Mouse (Mus musculus): ENCODE results near the gene E2f6. TPM values are rescaled to one million over a fixed set of nuclear protein-coding genes. Genes with fewer than 3 reads are reported as not detected.

The E2f6 gene
- total and polyA plus RNA-seq, 3 experiments: 9.3 to 36.1 (median 20.0) TPM

DNA sequence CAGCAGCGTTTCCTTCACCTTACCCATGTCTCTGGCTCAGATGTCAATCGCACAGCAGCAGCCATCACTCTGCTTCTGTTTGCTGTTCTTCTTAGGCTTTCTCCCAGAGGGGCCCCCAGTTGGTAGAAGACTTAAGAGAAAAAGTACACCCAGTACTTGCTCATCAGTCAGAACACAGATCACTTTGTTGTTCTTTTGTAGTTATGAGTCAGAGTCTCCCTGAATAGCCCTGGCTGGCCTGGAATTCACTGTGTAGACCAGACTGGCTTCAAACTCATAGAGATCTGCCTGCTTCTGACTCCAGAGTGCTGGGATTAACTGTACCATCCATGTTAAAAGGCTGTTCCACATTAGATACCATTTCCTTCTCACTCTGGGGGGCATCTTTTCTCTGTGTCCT, 22.2 kb upstream of the E2f6 start:
- no peak overlapping the region for H3K4me2 ChIP-seq (ENCODE audit: insufficient read depth, low read depth, poor library complexity, severe bottlenecking)
- in situ Hi-C loops (cut with MboI; ENCODE audit: low pct_ligation_motif_present, low pct_unique_long_range_greater_than_20kb, low sequenced_read_pairs): no loop called here
- H3K27ac ChIP-seq (ENCODE audit: insufficient read depth, low read depth): no peak overlapping the region
- H3K79me2 ChIP-seq (replicated peaks; ENCODE audit: control insufficient read depth, extremely low read depth, insufficient read depth, poor library complexity, severe bottlenecking): no peaks in the 10 kb centered on the region
- no peaks in the 10 kb centered on the region for H3K9me3 ChIP-seq (replicated peaks; ENCODE audit: low read length)
- H3K4me3 ChIP-seq (replicated peaks in 1 of 3; ENCODE audit: low read depth in 2 of 3, low read length in 2 of 3, poor library complexity in 1 of 3): no peak overlapping the region
- no peaks in the 10 kb centered on the region for H3K4me1 ChIP-seq (ENCODE audit: control insufficient read depth in 1 of 2, insufficient read depth in 2 of 2)
- no peaks in the 10 kb centered on the region for H3K27me3 ChIP-seq (replicated peaks)
- TF ChIP-seq RCOR1 (conservative IDR thresholded peaks at IDR 0.05; ENCODE audit: low read depth, low read length) (no peak), CTCF (conservative IDR thresholded peaks at IDR 0.05 in 1 of 2, IDR thresholded peaks at IDR 0.05 in 1 of 2; ENCODE audit: low read depth in 2 of 2, low read length in 2 of 2) (no peak), ZKSCAN1 (IDR thresholded peaks at IDR 0.05; ENCODE audit: borderline replicate concordance, low read depth, low read length) (no peak), SMC3 (IDR thresholded peaks at IDR 0.05; ENCODE audit: low read depth, low read length) (no peak), MXI1 (IDR thresholded peaks at IDR 0.05; ENCODE audit: low read depth, low read length) (no peak), GABPA (IDR thresholded peaks at IDR 0.05; ENCODE audit: insufficient replicate concordance, low read depth, low read length) (no peak), E2F4 (IDR thresholded peaks at IDR 0.05; ENCODE audit: insufficient replicate concordance, low read depth, low read length) (no peak), MAFK (IDR thresholded peaks at IDR 0.05; ENCODE audit: insufficient replicate concordance, low read length) (no peak), JUN (IDR thresholded peaks at IDR 0.05; ENCODE audit: insufficient read depth, low read depth, low read length) (no peak), NELFE (IDR thresholded peaks at IDR 0.05; ENCODE audit: low read depth, low read length) (no peak), BHLHE40 (IDR thresholded peaks at IDR 0.05; ENCODE audit: low read depth, low read length) (no peak), ELF1 (IDR thresholded peaks at IDR 0.05; ENCODE audit: low read depth, low read length) (no peak), MAX (IDR thresholded peaks at IDR 0.05; ENCODE audit: low read length) (no peak), POLR2A (IDR thresholded peaks at IDR 0.05; ENCODE audit: low read depth, low read length) (no peak), MAZ (IDR thresholded peaks at IDR 0.05; ENCODE audit: low read depth, low read length) (no peak), ZMIZ1 (IDR thresholded peaks at IDR 0.05; ENCODE audit: low read depth, low read length) (no peak), CHD2 (IDR thresholded peaks at IDR 0.05; ENCODE audit: low read length) (no peak)
- no peak overlapping the region for H3K9ac ChIP-seq (ENCODE audit: insufficient read depth, low read depth)
- H3K36me3 ChIP-seq (replicated peaks in 1 of 2; ENCODE audit: control insufficient read depth in 1 of 2, insufficient read depth in 1 of 2, low read length in 1 of 2): no peaks in the 10 kb centered on the region
- DNase-seq (ENCODE audit: extremely low read depth): no peak
- dilution Hi-C loops (cut with MboI; ENCODE audit: extremely low pct_ligation_motif_present, extremely low pct_unique_long_range_greater_than_20kb, low sequenced_read_pairs): no loop called here

DNA sequence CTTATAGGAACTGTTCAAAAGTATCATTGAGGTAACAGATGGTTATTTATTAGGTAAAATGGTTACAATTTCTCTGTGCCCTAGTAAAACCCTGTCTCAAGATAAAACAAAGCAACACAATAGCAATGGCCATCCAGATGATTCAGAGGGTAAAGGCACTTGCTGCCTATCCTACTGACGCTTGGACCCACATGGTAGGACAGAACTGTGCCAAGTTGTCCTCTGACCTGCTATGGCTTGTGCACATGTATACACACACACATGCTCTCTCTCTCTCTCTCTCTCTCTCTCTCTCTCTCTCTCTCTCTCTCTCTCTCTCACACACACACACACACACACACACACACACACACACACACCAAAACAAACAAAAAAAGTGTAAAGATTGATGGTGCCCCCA, 21.6 kb upstream of the E2f6 start:
- DNase-seq (ENCODE audit: extremely low read depth): no peak
- Histone ChIP-seq H3K36me3 (replicated peaks in 1 of 2; ENCODE audit: control insufficient read depth in 1 of 2, insufficient read depth in 1 of 2, low read length in 1 of 2) (no peaks in the 10 kb centered on the region), H3K27me3 (replicated peaks) (no peaks in the 10 kb centered on the region), H3K27ac (ENCODE audit: insufficient read depth, low read depth) (no peak overlapping the region), H3K4me2 (ENCODE audit: insufficient read depth, low read depth, poor library complexity, severe bottlenecking) (no peak overlapping the region), H3K4me3 (replicated peaks in 1 of 3; ENCODE audit: low read depth in 2 of 3, low read length in 2 of 3, poor library complexity in 1 of 3) (no peak overlapping the region), H3K4me1 (ENCODE audit: control insufficient read depth in 1 of 2, insufficient read depth in 2 of 2) (no peaks in the 10 kb centered on the region), H3K9me3 (replicated peaks; ENCODE audit: low read length) (no peaks in the 10 kb centered on the region), H3K9ac (ENCODE audit: insufficient read depth, low read depth) (no peak overlapping the region), H3K79me2 (replicated peaks; ENCODE audit: control insufficient read depth, extremely low read depth, insufficient read depth, poor library complexity, severe bottlenecking) (no peaks in the 10 kb centered on the region)
- in situ Hi-C loops (cut with MboI; ENCODE audit: low pct_ligation_motif_present, low pct_unique_long_range_greater_than_20kb, low sequenced_read_pairs) (no loop called here), dilution Hi-C loops (cut with MboI; ENCODE audit: extremely low pct_ligation_motif_present, extremely low pct_unique_long_range_greater_than_20kb, low sequenced_read_pairs) (no loop called here)
- TF ChIP-seq JUN (IDR thresholded peaks at IDR 0.05; ENCODE audit: insufficient read depth, low read depth, low read length) (no peak), RAD21 (IDR thresholded peaks at IDR 0.05; ENCODE audit: low read depth, low read length) (no peak), MAZ (IDR thresholded peaks at IDR 0.05; ENCODE audit: low read depth, low read length) (no peak), MXI1 (IDR thresholded peaks at IDR 0.05; ENCODE audit: low read depth, low read length) (no peak), EP300 (IDR thresholded peaks at IDR 0.05; ENCODE audit: low read length) (no peak), CTCF (conservative IDR thresholded peaks at IDR 0.05 in 1 of 2, IDR thresholded peaks at IDR 0.05 in 1 of 2; ENCODE audit: low read depth in 2 of 2, low read length in 2 of 2) (no peak), HCFC1 (IDR thresholded peaks at IDR 0.05; ENCODE audit: low read depth, low read length) (no peak), NELFE (IDR thresholded peaks at IDR 0.05; ENCODE audit: low read depth, low read length) (no peak), ZKSCAN1 (IDR thresholded peaks at IDR 0.05; ENCODE audit: borderline replicate concordance, low read depth, low read length) (no peak), NRF1 (IDR thresholded peaks at IDR 0.05; ENCODE audit: low read depth, low read length) (no peak), JUND (conservative IDR thresholded peaks at IDR 0.05; ENCODE audit: low read depth, low read length) (no peak), ELF1 (IDR thresholded peaks at IDR 0.05; ENCODE audit: low read depth, low read length) (no peak), GABPA (IDR thresholded peaks at IDR 0.05; ENCODE audit: insufficient replicate concordance, low read depth, low read length) (no peak), TBP (conservative IDR thresholded peaks at IDR 0.05; ENCODE audit: low read depth, low read length) (no peak), USF1 (IDR thresholded peaks at IDR 0.05; ENCODE audit: low read depth, low read length) (no peak), CHD2 (IDR thresholded peaks at IDR 0.05; ENCODE audit: low read length) (no peak), PAX5 (IDR thresholded peaks at IDR 0.05; ENCODE audit: low read length) (no peak), SMC3 (IDR thresholded peaks at IDR 0.05; ENCODE audit: low read depth, low read length) (no peak), RCOR1 (conservative IDR thresholded peaks at IDR 0.05; ENCODE audit: low read depth, low read length) (no peak), POLR2A (IDR thresholded peaks at IDR 0.05; ENCODE audit: low read depth, low read length) (no peak)
